Mouse (Mus musculus) myocyte (in vitro differentiated cells): ENCODE measurements around the gene Hyal3.

Experiments
- CEBPB ChIP-seq: IDR thresholded peaks from 2 replicates; pipeline ENCODE4 v1.6.1; 2011; ENCODE audit warnings: mild to moderate bottlenecking, moderate library complexity; ENCODE audit not compliant: poor library complexity, insufficient read depth, severe bottlenecking
- E2F4 ChIP-seq: IDR thresholded peaks from one replicate; pipeline ENCODE4 v1.6.1; 2011; ENCODE audit warnings: mild to moderate bottlenecking, control low read depth, moderate library complexity; ENCODE audit not compliant: insufficient read depth
- MAX ChIP-seq: IDR thresholded peaks from one replicate; pipeline ENCODE4 v1.6.1; 2011; ENCODE audit warnings: low read depth, mild to moderate bottlenecking, control low read depth
- MYOD1 ChIP-seq, 3 experiments: IDR thresholded peaks; one replicate each; pipeline ENCODE4 v1.6.1; 2011; ENCODE audit warnings: control low read depth in 2 of 3, low read depth in 2 of 3, mild to moderate bottlenecking in 2 of 3, moderate library complexity in 1 of 3; ENCODE audit not compliant: insufficient read length in 2 of 3, control insufficient read depth in 1 of 3
- POLR2A ChIP-seq: IDR thresholded peaks from one replicate; pipeline ENCODE4 v1.6.1; 2011; ENCODE audit warnings: low read depth, mild to moderate bottlenecking, control low read depth, moderate library complexity; ENCODE audit not compliant: insufficient read length
- POLR2AphosphoS2 ChIP-seq: IDR thresholded peaks from one replicate; pipeline ENCODE4 v1.6.1; 2011; ENCODE audit warnings: low read depth, control low read depth; ENCODE audit not compliant: insufficient read length
- TCF12 ChIP-seq: IDR thresholded peaks from one replicate; pipeline ENCODE4 v1.6.1; 2011; ENCODE audit warnings: mild to moderate bottlenecking, control low read depth; ENCODE audit not compliant: poor library complexity, insufficient read depth, severe bottlenecking
- USF1 ChIP-seq: IDR thresholded peaks from one replicate; pipeline ENCODE4 v1.6.1; 2011; ENCODE audit warnings: low read depth, mild to moderate bottlenecking, control low read depth, moderate library complexity

DNA sequence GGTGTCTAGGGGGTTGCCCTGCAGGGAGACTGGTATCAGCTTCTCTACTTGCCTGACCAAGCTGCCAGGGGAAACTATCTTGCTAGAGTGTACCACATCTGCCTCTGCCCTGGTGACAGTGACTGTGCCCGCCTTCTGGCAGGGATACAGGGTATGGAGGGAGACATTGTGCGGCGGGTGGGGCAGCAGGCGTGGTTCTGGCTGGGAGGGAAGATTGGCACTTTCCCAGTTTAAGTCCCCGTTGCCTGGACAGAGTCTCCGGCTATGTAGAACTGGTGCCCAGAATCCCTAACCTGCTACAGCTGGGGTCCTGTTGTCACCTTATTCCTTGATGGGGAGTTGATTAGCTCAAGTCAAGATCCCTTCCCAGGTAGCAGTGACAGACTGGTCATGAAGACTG is 51.9 kb downstream of the Hyal3 start:
- TF ChIP-seq MYOD1 (IDR thresholded peaks at IDR 0.05; ENCODE audit: control insufficient read depth in 1 of 3, insufficient read length in 2 of 3, low read depth in 2 of 3) (peak in 1 of 3 experiments; percentile 41), POLR2A (no peak), MAX (no peak), CEBPB (no peak), E2F4 (no peak), USF1 (no peak), POLR2AphosphoS2 (no peak), TCF12 (no peak)
